In the genomic region with DNA sequence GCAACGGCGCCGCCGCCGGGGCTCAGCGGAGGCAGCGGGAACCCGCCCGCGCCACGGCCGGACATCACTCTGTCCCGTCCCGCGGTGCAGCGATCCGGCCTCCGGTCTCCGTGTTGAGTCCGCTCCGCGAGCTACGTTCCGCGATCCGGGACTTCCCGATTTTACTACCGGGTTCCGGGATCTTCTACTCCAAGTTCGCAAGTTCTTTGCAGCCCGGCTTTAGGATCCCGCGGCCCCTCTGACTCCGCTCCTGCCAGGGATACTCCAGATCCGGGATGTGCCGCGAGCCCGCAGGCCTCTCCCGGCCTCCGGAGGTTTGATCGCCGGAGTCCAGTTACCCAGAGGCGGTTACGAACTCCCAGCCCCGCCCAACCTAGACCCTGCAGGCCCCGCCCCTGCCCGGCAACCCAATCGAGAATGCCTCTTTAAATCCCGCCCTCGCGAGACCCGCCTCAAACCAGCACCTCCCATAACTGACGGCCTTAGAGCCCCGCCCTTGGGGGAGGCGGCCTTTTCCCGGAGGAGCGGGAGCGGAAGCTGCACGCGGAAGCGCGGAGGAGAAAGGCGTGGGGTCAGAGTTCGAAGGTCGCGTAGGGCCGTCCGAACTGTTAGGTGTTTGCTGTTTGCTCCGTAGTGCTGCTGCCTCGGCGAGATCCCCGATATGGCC, we compare ENCODE assay signal across 8 mouse cellular contexts. TPM values are rescaled to one million over a fixed set of nuclear protein-coding genes. Genes with fewer than 3 reads are reported as not detected.
DNase-seq lines count a peak whose midpoint lies in the region; ATAC-seq lines count a peak whose summit lies in the region.

TSS of gene Smarcd2 (minus strand) at position 329 of the 667 bp plus-strand sequence.

- H3K4me2 ChIP-seq in hindbrain, embryonic 16.5 days (ENCODE audit: low read length) = peak within 1 kb of the TSS; percentile 85

- no peaks in the 10 kb centered on the region for H3K9me3 ChIP-seq in hindbrain, embryonic 16.5 days (ENCODE audit: control insufficient read depth, low read length)

- peak within 1 kb of the TSS; percentile 95 for H3K4me3 ChIP-seq in hindbrain, embryonic 16.5 days (ENCODE audit: low read length)
- H3K4me3 ChIP-seq in macrophage (ENCODE audit: inconsistent target) = peak within 1 kb of the TSS; percentile 91

- no peaks in the 10 kb centered on the region for H3K36me3 ChIP-seq in hindbrain, embryonic 16.5 days (ENCODE audit: control insufficient read depth, insufficient read depth, low read length)
- H3K36me3 ChIP-seq in macrophage (ENCODE audit: inconsistent target) = peaks cover 1% of the 10 kb centered on the region; the same call in 1 of the 2 replicates

- ATAC-seq in hindbrain, embryonic 16.5 days = peak; percentile 94

- peaks cover 26% of the 10 kb centered on the region for H3K4me1 ChIP-seq in hindbrain, embryonic 16.5 days (ENCODE audit: control insufficient read depth, insufficient read depth, low read depth, low read length)

- peak within 1 kb of the TSS; percentile 88 for H3K27ac ChIP-seq in hindbrain, embryonic 16.5 days (ENCODE audit: low read depth, low read length)
- peak within 1 kb of the TSS; percentile 61 for H3K27ac ChIP-seq in macrophage

- H3K27me3 ChIP-seq in hindbrain, embryonic 16.5 days (replicated peaks; ENCODE audit: control insufficient read depth, insufficient read depth, low read length) = no peaks in the 10 kb centered on the region

- peaks cover 44% of the 10 kb centered on the region for H3K79me2 ChIP-seq in macrophage (ENCODE audit: inconsistent target)

- WGBS in hindbrain, embryonic 16.5 days = under 1% methylated on average over 67 of the region's 72 CpGs
- under 1% methylated on average over 72 of the region's 72 CpGs for WGBS in macrophage (ENCODE audit: missing documents)

- DNase-seq in WW6 (ENCODE audit: low read depth, low spot score) = peak; percentile 99
- DNase-seq in cerebellum, postnatal 4 days (ENCODE audit: low spot score in 2 of 2) = peak; percentile 94 to 98
- peak; percentile 100 for DNase-seq in gastrocnemius, adult 18-20 months (ENCODE audit: low spot score)
- DNase-seq in left cerebral cortex, adult 18-20 months (ENCODE audit: low spot score in 2 of 2) = peak; percentile 97 to 99
- DNase-seq in right cerebral cortex, adult 18-20 months = peak; percentile 100
- peak; percentile 98 for DNase-seq in urinary bladder, postnatal 10 days (ENCODE audit: low spot score)

- H3K9ac ChIP-seq in hindbrain, embryonic 16.5 days (ENCODE audit: low read depth, low read length) = peak within 1 kb of the TSS; percentile 95

RNA-seq across cellular contexts. Expression of gene Smarcd2, which starts in this region (rescaled TPM):
- total RNA-seq in gastrocnemius, adult 18-20 months (2021) = 10 to 100 TPM in 1 of 2 experiments, 1 to 10 TPM in 1; 7.8 to 12.0 TPM
- 9.6 and 11.2 TPM in 2 replicates for polyA plus RNA-seq in hindbrain, embryonic 16.5 days (2015; fragmentation: Nextera tagmentation; extraction: Ambion mirVana)
- total RNA-seq in left cerebral cortex, adult 18-20 months (2021) = 10 to 100 TPM; 16.6 to 16.9 TPM
- total RNA-seq in macrophage (2018; cell fraction: chromatin; rRNA removed) = 100 to 1,000 TPM in 2 of 26 experiments, 10 to 100 TPM in 24; 21.1 to 111 (median 69.1) TPM
- total RNA-seq in macrophage (2018; cell fraction: cytosol; rRNA removed) = 10 to 100 TPM; 34.4 to 60.6 (median 49.7) TPM
- 10 to 100 TPM; 25.8 to 73.3 (median 46.0) TPM for total RNA-seq in macrophage (2018; cell fraction: nucleus; rRNA removed)
- polyA plus RNA-seq in macrophage (2018) = 54.1 to 59.1 TPM (median 55.6 TPM) in 3 replicates

Comparison
In these comparisons a context has a peak if more than half of its experiments do, and no peak if none do; other contexts are left out.
1. Peak in every context shown above with its lines: DNase-seq, ATAC-seq, H3K4me3 ChIP-seq and H3K27ac ChIP-seq.